Mouse (Mus musculus): ENCODE measurements around the gene Gfpt1. TPM values are rescaled to one million over a fixed set of nuclear protein-coding genes. Genes with fewer than 3 reads are reported as not detected.
A peak's percentile ranks its signal among the peaks of the same experiment; 100 is the strongest.
"Not testable (repeated sequence)": the region's sequence is repeated elsewhere in the genome, so short reads cannot be mapped to it uniquely, and the experiment has no call there.

Gfpt1 gene
- polyA plus RNA-seq, 1 experiment, result 0.03 TPM

GRCm38 (mm10) chr6:87037826-87038620 is 4.6 kb upstream of the Gfpt1 start:
- peaks cover 22% of the 10 kb centered on the region for H3K4me1 ChIP-seq (ENCODE audit: control insufficient read depth)
- no peaks in the 10 kb centered on the region for H3K36me3 ChIP-seq (ENCODE audit: control insufficient read depth)
- H3K4me3 ChIP-seq (replicated peaks), result no peak overlapping the region
- TF ChIP-seq GATA1 (IDR thresholded peaks at IDR 0.05; ENCODE audit: low read length) (no peak), TAL1 (IDR thresholded peaks at IDR 0.05; ENCODE audit: low read length) (no peak)
- H3K9me3 ChIP-seq (ENCODE audit: control insufficient read depth, low read length), result peaks cover 3% of the 10 kb centered on the region
- H3K27me3 ChIP-seq (ENCODE audit: control insufficient read depth), result no peaks in the 10 kb centered on the region

- Histone ChIP-seq H3K4me1 (ENCODE audit: control insufficient read depth) (peaks cover 30% of the 10 kb centered on the region), H3K4me3 (replicated peaks) (no peak overlapping the region), H3K9me3 (ENCODE audit: control insufficient read depth, low read length) (peaks cover 3% of the 10 kb centered on the region), H3K27me3 (ENCODE audit: control insufficient read depth) (no peaks in the 10 kb centered on the region), H3K36me3 (ENCODE audit: control insufficient read depth) (no peaks in the 10 kb centered on the region)
- TF ChIP-seq TAL1 (IDR thresholded peaks at IDR 0.05; ENCODE audit: low read length), result no peak
- TF ChIP-seq GATA1 (IDR thresholded peaks at IDR 0.05; ENCODE audit: low read length), result no peak
Measured at GRCm38 (mm10) chr6:87039161-87039560, 3.5 kb upstream of the Gfpt1 start.

DNA sequence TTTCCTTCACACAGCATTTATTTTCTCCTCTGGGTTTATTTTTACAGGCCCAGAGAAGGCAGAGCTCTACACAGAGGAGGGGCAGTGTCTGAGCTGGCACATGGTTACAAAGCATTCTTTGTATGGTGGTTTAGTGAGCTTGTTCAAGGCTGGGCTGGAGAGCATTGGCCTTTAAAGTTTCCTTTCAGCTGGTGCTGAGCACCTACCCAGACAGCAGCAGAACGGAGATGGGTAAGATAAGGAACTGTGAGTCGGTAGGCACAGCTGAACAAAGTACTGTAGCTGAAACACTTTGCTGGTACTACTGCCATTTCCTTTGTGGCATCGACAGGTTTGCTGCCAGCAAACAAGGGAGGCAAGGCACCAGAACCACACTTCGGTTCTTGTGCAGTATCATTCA is 1.7 kb upstream of the Gfpt1 start:
- Histone ChIP-seq H3K9me3 (ENCODE audit: control insufficient read depth, low read length) (peaks cover 3% of the 10 kb centered on the region), H3K27me3 (ENCODE audit: control insufficient read depth) (no peaks in the 10 kb centered on the region), H3K4me3 (replicated peaks) (no peak overlapping the region), H3K4me1 (ENCODE audit: control insufficient read depth) (peaks cover 35% of the 10 kb centered on the region), H3K36me3 (ENCODE audit: control insufficient read depth) (no peaks in the 10 kb centered on the region)
- TF ChIP-seq TAL1 (IDR thresholded peaks at IDR 0.05; ENCODE audit: low read length) (no peak), GATA1 (IDR thresholded peaks at IDR 0.05; ENCODE audit: low read length) (peak; percentile 40; the same call in 1 of the 2 replicates)

- H3K4me1 ChIP-seq (ENCODE audit: control insufficient read depth), result peaks cover 35% of the 10 kb centered on the region
- TF ChIP-seq GATA1 (IDR thresholded peaks at IDR 0.05; ENCODE audit: low read length), result no peak
- TF ChIP-seq TAL1 (IDR thresholded peaks at IDR 0.05; ENCODE audit: low read length), result no peak
Measured at GRCm38 (mm10) chr6:87041431-87041830, 1.2 kb upstream of the Gfpt1 start.

DNA sequence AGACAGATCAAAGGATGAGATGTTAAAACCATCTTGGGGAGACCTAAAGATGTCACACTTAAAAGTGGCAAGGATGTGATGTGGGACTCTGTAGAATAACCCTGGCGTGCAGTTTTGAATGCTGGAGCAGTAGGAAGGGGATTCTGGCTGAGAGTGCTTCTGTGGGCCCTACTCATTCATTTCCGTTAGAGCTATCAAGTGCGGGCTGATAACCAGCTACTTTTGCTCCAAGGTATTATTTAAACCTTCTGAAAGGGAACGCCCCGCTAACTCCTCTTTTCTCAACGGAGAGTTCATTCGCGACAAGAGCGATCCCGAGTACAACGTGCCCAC is 676 bp upstream of the Gfpt1 start:
- peaks cover 35% of the 10 kb centered on the region for H3K4me1 ChIP-seq (ENCODE audit: control insufficient read depth)
- peak overlapping the region; percentile 77 for H3K4me3 ChIP-seq (replicated peaks)
- no peaks in the 10 kb centered on the region for H3K36me3 ChIP-seq (ENCODE audit: control insufficient read depth)
- H3K27me3 ChIP-seq (ENCODE audit: control insufficient read depth), result no peaks in the 10 kb centered on the region
- TF ChIP-seq TAL1 (IDR thresholded peaks at IDR 0.05; ENCODE audit: low read length) (no peak), GATA1 (IDR thresholded peaks at IDR 0.05; ENCODE audit: low read length) (no peak)
- peaks cover 3% of the 10 kb centered on the region for H3K9me3 ChIP-seq (ENCODE audit: control insufficient read depth, low read length)

More at GRCm38 (mm10) chr6:87041431-87041830, 1.2 kb upstream of the Gfpt1 start:
- Histone ChIP-seq H3K27me3 (ENCODE audit: control insufficient read depth) (no peaks in the 10 kb centered on the region), H3K4me3 (replicated peaks) (peak overlapping the region; percentile 77), H3K36me3 (ENCODE audit: control insufficient read depth) (no peaks in the 10 kb centered on the region), H3K9me3 (ENCODE audit: control insufficient read depth, low read length) (peaks cover 3% of the 10 kb centered on the region)

GRCm38 (mm10) chr6:87043131-87043516 is 478 bp downstream of the Gfpt1 start:
- no peaks in the 10 kb centered on the region for H3K9me3 ChIP-seq (ENCODE audit: control insufficient read depth, low read length)
- H3K4me3 ChIP-seq (replicated peaks), result peak overlapping the region; percentile 77
- no peaks in the 10 kb centered on the region; the same call in 1 of the 2 replicates for H3K36me3 ChIP-seq (ENCODE audit: control insufficient read depth)
- no peaks in the 10 kb centered on the region for H3K27me3 ChIP-seq (ENCODE audit: control insufficient read depth)
- peaks cover 35% of the 10 kb centered on the region for H3K4me1 ChIP-seq (ENCODE audit: control insufficient read depth)
- TF ChIP-seq GATA1 (IDR thresholded peaks at IDR 0.05; ENCODE audit: low read length) (no peak), TAL1 (IDR thresholded peaks at IDR 0.05; ENCODE audit: low read length) (no peak)

DNA sequence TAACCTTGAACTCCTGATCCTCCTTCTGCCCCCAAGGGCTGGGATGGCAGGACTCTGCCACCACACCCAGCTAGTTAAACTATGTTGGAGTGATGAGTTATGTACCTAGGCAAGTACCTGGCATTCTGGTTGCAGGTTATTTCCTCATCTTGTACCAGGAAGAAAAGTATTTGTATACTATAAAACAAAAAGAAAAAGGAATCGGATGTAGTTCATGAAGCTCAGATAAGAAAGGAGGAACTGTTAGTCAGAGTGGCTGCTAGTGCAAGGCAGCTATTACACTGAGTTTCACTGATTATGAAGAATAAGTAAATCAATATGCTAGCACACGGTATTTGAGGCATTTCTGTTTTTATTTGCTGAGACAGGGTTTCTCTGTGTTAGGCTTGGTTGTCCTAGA is 2.2 kb downstream of the Gfpt1 start:
- H3K27me3 ChIP-seq (ENCODE audit: control insufficient read depth), result no peaks in the 10 kb centered on the region
- H3K9me3 ChIP-seq (ENCODE audit: control insufficient read depth, low read length), result no peaks in the 10 kb centered on the region
- H3K4me1 ChIP-seq (ENCODE audit: control insufficient read depth), result peaks cover 33% of the 10 kb centered on the region
- TF ChIP-seq GATA1 (IDR thresholded peaks at IDR 0.05; ENCODE audit: low read length) (no peak), TAL1 (IDR thresholded peaks at IDR 0.05; ENCODE audit: low read length) (no peak)
- H3K36me3 ChIP-seq (ENCODE audit: control insufficient read depth), result peaks cover 3% of the 10 kb centered on the region
- no peak overlapping the region for H3K4me3 ChIP-seq (replicated peaks)

- Histone ChIP-seq H3K4me1 (ENCODE audit: control insufficient read depth) (peaks cover 33% of the 10 kb centered on the region), H3K36me3 (ENCODE audit: control insufficient read depth) (peaks cover 3% of the 10 kb centered on the region), H3K9me3 (ENCODE audit: control insufficient read depth, low read length) (no peaks in the 10 kb centered on the region), H3K27me3 (ENCODE audit: control insufficient read depth) (no peaks in the 10 kb centered on the region), H3K4me3 (replicated peaks) (no peak overlapping the region)
- TF ChIP-seq GATA1 (IDR thresholded peaks at IDR 0.05; ENCODE audit: low read length) (no peak), TAL1 (IDR thresholded peaks at IDR 0.05; ENCODE audit: low read length) (no peak)
Measured at GRCm38 (mm10) chr6:87045507-87045906, 2.9 kb downstream of the Gfpt1 start.

- H3K27me3 ChIP-seq (ENCODE audit: control insufficient read depth); H3K4me3 ChIP-seq (replicated peaks); H3K9me3 ChIP-seq (ENCODE audit: control insufficient read depth, low read length); H3K4me1 ChIP-seq (ENCODE audit: control insufficient read depth): not testable (repeated sequence)
- H3K36me3 ChIP-seq (ENCODE audit: control insufficient read depth), result peaks cover 23% of the 10 kb centered on the region
Measured at GRCm38 (mm10) chr6:87048712-87049111, 6.1 kb downstream of the Gfpt1 start.

Measured in erythroblast, embryonic 14.5 days (primary cell).